Mouse (Mus musculus): Measurements from ENCODE around the gene Mill1.
"Not testable (repeated sequence)": the region's sequence is repeated elsewhere in the genome, so short reads cannot be mapped to it uniquely, and the experiment has no call there.

Mill1 gene

GRCm38 (mm10) chr7:18245047-18245446 is at the start of gene Mill1:
Mill1 (plus strand) TSS chr7:18245347.
- DNase-seq, result no peak

- DNase-seq, result no peak
Observed at GRCm38 (mm10) chr7:18210938-18211337, 34.2 kb upstream of the Mill1 start.

- DNase-seq, result no peak
Observed at GRCm38 (mm10) chr7:18214699-18215098, 30.4 kb upstream of the Mill1 start.

- DNase-seq, result no peak
Observed at GRCm38 (mm10) chr7:18238561-18238960, 6.6 kb upstream of the Mill1 start.

GRCm38 (mm10) chr7:18241217-18241616 is 3.9 kb upstream of the Mill1 start:
- no peak for DNase-seq

- not testable (repeated sequence) for DNase-seq
Observed at GRCm38 (mm10) chr7:18243959-18244573, 1.1 kb upstream of the Mill1 start.

DNA sequence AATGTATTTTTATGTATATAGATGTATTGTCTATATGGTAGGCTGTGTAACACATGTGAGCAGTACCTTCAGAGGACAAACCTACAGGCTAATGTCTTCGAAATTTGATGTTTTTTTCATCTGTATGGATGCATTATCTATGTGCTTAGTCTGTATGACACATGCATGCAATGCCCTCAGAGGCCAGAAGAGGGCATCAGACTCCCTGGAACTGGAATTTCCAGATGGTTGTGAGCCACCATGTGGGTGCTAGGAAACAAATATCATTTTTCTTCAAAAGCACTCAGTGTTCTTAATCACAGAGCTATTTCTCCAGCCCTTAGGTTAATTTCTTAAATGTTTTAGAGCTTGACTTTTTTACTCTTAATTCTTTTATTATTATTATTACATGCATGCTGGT is 15.1 kb downstream of the Mill1 start:
- no peak for DNase-seq

- no peak for DNase-seq
Observed at GRCm38 (mm10) chr7:18265089-18265488, 19.9 kb downstream of the Mill1 start.
